Mouse (Mus musculus) lung, adult 2 months (tissue): ENCODE results near the gene Nxnl1.

Experiments
- CTCF ChIP-seq: fragments of 200-500 bp; IDR thresholded peaks from 2 replicates; pipeline ENCODE4 v1.5.1; 2011; ENCODE audit warnings: mild to moderate bottlenecking, low read length, control low read depth; ENCODE audit not compliant: insufficient read depth
- POLR2A ChIP-seq: fragments of 200-500 bp; IDR thresholded peaks from 2 replicates; pipeline ENCODE4 v1.6.1; 2011; ENCODE audit warnings: low read depth, mild to moderate bottlenecking, control low read depth, low read length, borderline replicate concordance; ENCODE audit errors: extremely low read depth

DNA sequence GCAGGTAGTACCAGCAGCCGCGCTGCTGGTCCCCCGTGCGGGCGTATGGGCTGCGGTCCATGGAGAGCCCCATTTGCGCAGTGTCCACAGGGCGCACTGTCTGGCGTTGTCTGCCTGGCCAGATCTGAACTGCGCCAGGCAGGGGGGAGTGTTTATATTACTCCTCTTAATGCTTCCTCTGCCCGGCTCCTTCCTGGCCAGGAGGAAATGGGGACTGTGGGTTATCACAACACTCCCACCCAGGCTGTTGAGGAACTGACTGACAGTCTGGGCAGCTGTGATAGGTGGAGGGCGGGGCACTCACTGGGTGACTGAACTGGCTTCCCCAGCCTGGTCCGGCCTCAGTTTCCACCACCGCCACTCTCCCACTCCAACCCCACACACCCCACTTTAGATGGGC, 54.8 kb downstream of the Nxnl1 start, which contains the start of gene Plvap:
- TF ChIP-seq CTCF (no peak), POLR2A (peak; percentile 90; the same call in 1 of the 2 replicates)
